Mouse (Mus musculus) forebrain, postnatal 0 days (tissue): Measurements from ENCODE around the gene Icosl. TPM values are rescaled to one million over a fixed set of nuclear protein-coding genes. Genes with fewer than 3 reads are reported as not detected.
A peak's percentile ranks its signal among the peaks of the same experiment; 100 is the strongest.
"Not testable (repeated sequence)": the region's sequence is repeated elsewhere in the genome, so short reads cannot be mapped to it uniquely, and the experiment has no call there.

Experiments
- ATAC-seq: fragments of 200-750 bp; cut with Nextera tagmentation; 2 replicates; pipeline ENCODE4 v1.8.0; 2017; ENCODE audit warnings: mild to moderate bottlenecking, moderate library complexity
- DNase-seq: peaks from one replicate; pipeline ENCODE4 v3.0.0-alpha.2; 2015
- H3K27ac ChIP-seq: fragments of 300-500 bp; sonication (generic); 2 replicates; pipeline ENCODE4 v1.5.1; 2014; ENCODE audit warnings: low read depth, mild to moderate bottlenecking, antibody characterized with exemption, low read length, moderate library complexity, mixed read lengths
- H3K27me3 ChIP-seq: fragments of 300-500 bp; sonication (generic); 2 replicates; pipeline ENCODE4 v1.6.1; 2014; ENCODE audit warnings: mild to moderate bottlenecking, low read length, mixed read lengths; ENCODE audit not compliant: insufficient read depth
- H3K36me3 ChIP-seq: fragments of 300-500 bp; sonication (generic); 2 replicates; pipeline ENCODE4 v1.6.1; 2014; ENCODE audit warnings: mild to moderate bottlenecking, moderate library complexity; ENCODE audit not compliant: insufficient read depth
- H3K4me1 ChIP-seq: fragments of 300-500 bp; sonication (generic); 2 replicates; pipeline ENCODE4 v1.6.1; 2014; ENCODE audit warnings: antibody characterized with exemption; ENCODE audit not compliant: insufficient read depth
- H3K4me2 ChIP-seq: fragments of 300-500 bp; sonication (generic); 2 replicates; pipeline ENCODE4 v1.6.1; 2014; ENCODE audit warnings: low read depth, mild to moderate bottlenecking, moderate library complexity
- H3K4me3 ChIP-seq: fragments of 300-500 bp; sonication (generic); 2 replicates; pipeline ENCODE4 v1.5.1; 2014; ENCODE audit warnings: low read depth, low read length, mixed read lengths
- H3K9ac ChIP-seq: fragments of 300-500 bp; sonication (generic); 2 replicates; pipeline ENCODE4 v1.6.1; 2014; ENCODE audit warnings: mild to moderate bottlenecking
- H3K9me3 ChIP-seq: fragments of 300-500 bp; sonication (generic); 2 replicates; pipeline ENCODE4 v1.6.1; 2016; ENCODE audit warnings: low read length
- CTCF ChIP-seq: sonication (generic); IDR thresholded peaks from 2 replicates; pipeline ENCODE4 v1.5.1; 2016; ENCODE audit warnings: antibody characterized with exemption, control low read depth, low read depth
- WGBS: fragments of 180-500 bp; shearing (Covaris S2); extraction: QIAGEN DNeasy Blood & Tissue Kit; methylation state at CpG from one replicate; pipeline ENCODE4 v1.1.7; 2014; 5-methylcytosine and 5-hydroxymethylcytosine counted together
- polyA plus RNA-seq: library from polyadenylated mRNA; unstranded; fragments of >200 nt; fragmentation: Nextera tagmentation; extraction: Ambion mirVana; gene quantifications from 2 replicates; pipeline ENCODE4 v1.2.1, GENCODE M21; 2015
- total RNA-seq: library from RNA; depleted of rRNA; stranded (reverse); fragments of >200 nt; gene quantifications from 2 replicates; pipeline ENCODE4 v1.2.3, GENCODE M21; 2014; rRNA removed

Gene Icosl
- 1.9 and 2.0 TPM in 2 replicates for total RNA-seq
- 0.75 and 0.91 TPM in 2 replicates for polyA plus RNA-seq

GRCm38 (mm10) chr10:78069101-78070011, at the start of gene Icosl:
Icosl (plus strand) TSS chr10:78069302.
- ATAC-seq: peak; percentile 86
- no peaks in the 10 kb centered on the region for H3K9me3 ChIP-seq
- H3K9ac ChIP-seq: peak within 1 kb of the TSS; percentile 51
- H3K4me2 ChIP-seq: peak within 1 kb of the TSS; percentile 99
- TF ChIP-seq CTCF: peak; percentile 51
- DNase-seq: peak; percentile 39
- peaks cover 5% of the 10 kb centered on the region; the same call in 1 of the 2 replicates for H3K27me3 ChIP-seq
- H3K36me3 ChIP-seq: no peaks in the 10 kb centered on the region
- H3K4me3 ChIP-seq: peak within 1 kb of the TSS; percentile 49
- H3K4me1 ChIP-seq: peaks cover 10% of the 10 kb centered on the region
- H3K27ac ChIP-seq: no peak within 1 kb of the TSS
- WGBS: under 1% methylated on average over 66 of the region's 66 CpGs

- not testable (repeated sequence) for H3K9me3 ChIP-seq, H3K4me3 ChIP-seq, H3K4me1 ChIP-seq, H3K9ac ChIP-seq, H3K4me2 ChIP-seq, H3K27me3 ChIP-seq, H3K27ac ChIP-seq, ATAC-seq, H3K36me3 ChIP-seq, DNase-seq
- WGBS: 92% methylated on average over 6 of the region's 11 CpGs
Observed at GRCm38 (mm10) chr10:78019984-78020383, 49.1 kb upstream of the Icosl start.

- ATAC-seq, H3K36me3 ChIP-seq, H3K27ac ChIP-seq, H3K4me3 ChIP-seq, H3K27me3 ChIP-seq, H3K9ac ChIP-seq, DNase-seq, H3K9me3 ChIP-seq, H3K4me1 ChIP-seq, H3K4me2 ChIP-seq: not testable (repeated sequence)
- peak; percentile 43 for TF ChIP-seq CTCF
- WGBS: 60% methylated on average over 6 of the region's 8 CpGs
Observed at GRCm38 (mm10) chr10:78025453-78025852, 43.6 kb upstream of the Icosl start.

GRCm38 (mm10) chr10:78028129-78028528, 41.0 kb upstream of the Icosl start:
- peak; percentile 95 for TF ChIP-seq CTCF
- DNase-seq (peak; percentile 88), ATAC-seq (peak; percentile 76)
- Histone ChIP-seq H3K4me1 (no peaks in the 10 kb centered on the region), H3K9me3 (no peaks in the 10 kb centered on the region), H3K27ac (no peak overlapping the region), H3K27me3 (no peaks in the 10 kb centered on the region), H3K9ac (no peak overlapping the region), H3K4me2 (no peak overlapping the region), H3K4me3 (no peak overlapping the region), H3K36me3 (no peaks in the 10 kb centered on the region)
- 4% methylated on average over 5 of the region's 5 CpGs for WGBS

- Histone ChIP-seq H3K27ac (no peak overlapping the region), H3K4me3 (no peak overlapping the region), H3K36me3 (no peaks in the 10 kb centered on the region), H3K27me3 (no peaks in the 10 kb centered on the region), H3K9me3 (no peaks in the 10 kb centered on the region), H3K4me2 (no peak overlapping the region), H3K9ac (no peak overlapping the region), H3K4me1 (no peaks in the 10 kb centered on the region)
- DNase-seq: no peak
- TF ChIP-seq CTCF: no peak
- no peak for ATAC-seq
- WGBS: 84% methylated on average over 1 of the region's 1 CpGs
Observed at GRCm38 (mm10) chr10:78029080-78029479, 40.0 kb upstream of the Icosl start.

- 83% methylated on average over 2 of the region's 2 CpGs for WGBS
- H3K27me3 ChIP-seq: no peaks in the 10 kb centered on the region
- no peak overlapping the region for H3K4me3 ChIP-seq
- DNase-seq: no peak
- no peak overlapping the region for H3K4me2 ChIP-seq
- no peak overlapping the region for H3K27ac ChIP-seq
- no peaks in the 10 kb centered on the region for H3K36me3 ChIP-seq
- H3K4me1 ChIP-seq: no peaks in the 10 kb centered on the region
- no peak overlapping the region for H3K9ac ChIP-seq
- no peak for TF ChIP-seq CTCF
- no peaks in the 10 kb centered on the region for H3K9me3 ChIP-seq
- ATAC-seq: no peak
Observed at GRCm38 (mm10) chr10:78031987-78032386, 37.1 kb upstream of the Icosl start.

- Histone ChIP-seq H3K27me3 (no peaks in the 10 kb centered on the region), H3K9me3 (no peaks in the 10 kb centered on the region), H3K36me3 (no peaks in the 10 kb centered on the region), H3K4me3 (no peak overlapping the region), H3K4me1 (no peaks in the 10 kb centered on the region), H3K27ac (no peak overlapping the region), H3K4me2 (no peak overlapping the region), H3K9ac (no peak overlapping the region)
- ATAC-seq (no peak), DNase-seq (no peak)
- WGBS: 83% methylated on average over 4 of the region's 4 CpGs
- no peak for TF ChIP-seq CTCF
Observed at GRCm38 (mm10) chr10:78037139-78037538, 32.0 kb upstream of the Icosl start.
